Mouse (Mus musculus) liver, adult 2 months (tissue): ENCODE data around the gene Tmem234.

Experiments
- CTCF ChIP-seq: fragments of 200-500 bp; IDR thresholded peaks from 2 replicates; pipeline ENCODE4 v1.5.1; 2011; ENCODE audit warnings: low read depth, low read length, control low read depth
- POLR2A ChIP-seq: fragments of 200-500 bp; IDR thresholded peaks from 2 replicates; pipeline ENCODE4 v1.6.1; 2011; ENCODE audit warnings: low read length, control low read depth; ENCODE audit not compliant: insufficient read depth; ENCODE audit errors: extremely low read depth

DNA sequence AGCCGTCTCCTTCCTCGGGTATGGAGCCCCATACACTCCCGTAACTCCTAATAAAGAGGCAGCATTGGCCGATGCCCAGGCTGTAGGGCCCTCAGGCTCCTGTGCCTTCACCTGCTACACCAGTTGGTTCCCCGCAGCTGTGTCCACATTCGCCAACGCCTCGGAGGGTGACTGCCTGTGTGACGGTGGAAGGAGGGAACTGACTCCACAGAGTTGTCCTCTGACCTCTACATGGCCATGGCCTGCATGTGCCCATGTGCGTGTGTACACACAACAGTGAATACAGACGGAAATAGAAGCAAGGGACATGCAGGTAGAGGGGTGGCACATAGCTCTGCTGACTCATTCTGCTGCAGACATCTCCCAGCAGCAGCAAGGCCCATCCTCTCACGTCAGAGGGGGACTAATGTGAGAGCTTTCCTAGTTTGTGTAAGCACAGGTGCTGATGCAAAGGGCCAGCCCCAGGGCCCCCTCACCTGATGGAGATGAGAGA is 8.7 kb downstream of the Tmem234 start:
- TF ChIP-seq CTCF: no peak
- TF ChIP-seq POLR2A: no peak
